Mouse (Mus musculus) lung, adult 2 months (tissue): ENCODE data around the gene Negr1.

Source experiments
- CTCF ChIP-seq: fragments of 200-500 bp; IDR thresholded peaks from 2 replicates; pipeline ENCODE4 v1.5.1; 2011; ENCODE audit warnings: mild to moderate bottlenecking, low read length, control low read depth; ENCODE audit not compliant: insufficient read depth
- POLR2A ChIP-seq: fragments of 200-500 bp; IDR thresholded peaks from 2 replicates; pipeline ENCODE4 v1.6.1; 2011; ENCODE audit warnings: low read depth, mild to moderate bottlenecking, control low read depth, low read length, borderline replicate concordance; ENCODE audit errors: extremely low read depth

GRCm38 (mm10) chr3:156931540-156931939 lies 369.9 kb downstream of the Negr1 start:
- TF ChIP-seq CTCF (no peak), POLR2A (no peak)
